Mouse (Mus musculus) ES-E14 (cell line): ENCODE results near the gene Rcc2.

ENCODE experiments used
- MAFK ChIP-seq: IDR thresholded peaks from 2 replicates; pipeline ENCODE4 v1.6.1; 2014; ENCODE audit warnings: mild to moderate bottlenecking, low read depth, low read length, inconsistent platforms; ENCODE audit not compliant: insufficient read depth
- ZC3H11A ChIP-seq: IDR thresholded peaks from 2 replicates; pipeline ENCODE4 v1.6.1; 2012; ENCODE audit warnings: low read depth, mild to moderate bottlenecking, inconsistent platforms, low read length, borderline replicate concordance

DNA sequence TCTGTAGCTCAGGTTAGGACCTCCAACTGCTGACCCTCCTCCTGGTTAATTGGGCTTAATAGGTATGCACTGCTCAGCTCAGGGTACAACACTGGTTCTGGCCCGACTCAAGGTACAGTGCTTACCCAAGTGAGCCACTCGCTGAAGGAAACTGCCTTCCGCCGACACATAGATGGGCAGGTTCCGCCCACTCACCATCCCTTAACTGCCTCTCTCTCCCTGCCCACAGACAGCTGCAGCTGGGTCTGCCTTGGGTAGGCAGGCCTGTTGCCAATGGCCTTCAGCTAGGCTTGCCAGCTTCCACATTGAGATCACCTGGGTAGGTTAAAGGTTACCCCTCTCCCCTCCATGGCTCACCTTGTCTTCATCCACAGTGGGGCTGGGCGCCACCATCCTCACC lies 41.1 kb downstream of the Rcc2 start:
- no peak for TF ChIP-seq ZC3H11A
- no peak for TF ChIP-seq MAFK
